Mouse (Mus musculus) retina, adult 2 months (tissue): Measurements from ENCODE around the gene Arfgap3.
A peak's percentile ranks its signal among the peaks of the same experiment; 100 is the strongest.
"Not testable (repeated sequence)": the region's sequence is repeated elsewhere in the genome, so short reads cannot be mapped to it uniquely, and the experiment has no call there.

Experiments used
- DNase-seq: peaks from one replicate; pipeline ENCODE4 v3.0.0-alpha.2; 2012; ENCODE audit warnings: low read depth, low spot score

Arfgap3 gene

GRCm38 (mm10) chr15:83294954-83295353 lies 55.1 kb downstream of the Arfgap3 start:
- DNase-seq: no peak

GRCm38 (mm10) chr15:83293706-83294645 lies 56.1 kb downstream of the Arfgap3 start:
- DNase-seq: no peak

GRCm38 (mm10) chr15:83293144-83293543 lies 56.9 kb downstream of the Arfgap3 start:
- no peak for DNase-seq

GRCm38 (mm10) chr15:83292261-83293056 lies 57.6 kb downstream of the Arfgap3 start:
- DNase-seq: no peak

- DNase-seq: no peak
Measured at GRCm38 (mm10) chr15:83290899-83291298, 59.1 kb downstream of the Arfgap3 start.

GRCm38 (mm10) chr15:83284828-83285227 lies 65.2 kb downstream of the Arfgap3 start:
- no peak for DNase-seq

GRCm38 (mm10) chr15:83282397-83282796 lies 67.7 kb downstream of the Arfgap3 start:
- DNase-seq: no peak

GRCm38 (mm10) chr15:83281303-83281702 lies 68.7 kb downstream of the Arfgap3 start:
- no peak for DNase-seq

- no peak for DNase-seq
Measured at GRCm38 (mm10) chr15:83278579-83278978, 71.5 kb downstream of the Arfgap3 start.

GRCm38 (mm10) chr15:83277451-83277850 lies 72.6 kb downstream of the Arfgap3 start:
- peak; percentile 30 for DNase-seq

- DNase-seq: not testable (repeated sequence)
Measured at GRCm38 (mm10) chr15:83274237-83274636, 75.8 kb downstream of the Arfgap3 start.

- no peak for DNase-seq
Measured at GRCm38 (mm10) chr15:83273017-83273416, 77.0 kb downstream of the Arfgap3 start.

GRCm38 (mm10) chr15:83271221-83271620 lies 78.8 kb downstream of the Arfgap3 start:
- DNase-seq: not testable (repeated sequence)

GRCm38 (mm10) chr15:83269985-83270384 lies 80.1 kb downstream of the Arfgap3 start:
- DNase-seq: not testable (repeated sequence)

- DNase-seq: not testable (repeated sequence)
Measured at GRCm38 (mm10) chr15:83268428-83268827, 81.6 kb downstream of the Arfgap3 start.

- DNase-seq: no peak
Measured at GRCm38 (mm10) chr15:83265269-83265668, 84.8 kb downstream of the Arfgap3 start.

- DNase-seq: no peak
Measured at GRCm38 (mm10) chr15:83263405-83263804, 86.6 kb downstream of the Arfgap3 start.

- no peak for DNase-seq
Measured at GRCm38 (mm10) chr15:83257906-83258305, 92.1 kb downstream of the Arfgap3 start.

- DNase-seq: no peak
Measured at GRCm38 (mm10) chr15:83256491-83256890, 93.6 kb downstream of the Arfgap3 start.

GRCm38 (mm10) chr15:83255944-83256343 lies 94.1 kb downstream of the Arfgap3 start:
- no peak for DNase-seq

- no peak for DNase-seq
Measured at GRCm38 (mm10) chr15:83255191-83255782, 94.8 kb downstream of the Arfgap3 start.
